Mouse (Mus musculus) heart, postnatal 0 days (tissue): Measurements from ENCODE around the gene Klhl1.

ENCODE experiments used
- CTCF ChIP-seq: IDR thresholded peaks from 2 replicates; pipeline ENCODE4 v1.5.1; 2016; ENCODE audit warnings: antibody characterized with exemption, control low read depth, low read depth
- EP300 ChIP-seq: IDR thresholded peaks from 2 replicates; pipeline ENCODE4 v1.6.1; 2016; ENCODE audit warnings: antibody characterized with exemption, low read depth

GRCm38 (mm10) chr14:96065884-96066283 lies 453.0 kb downstream of the Klhl1 start:
- TF ChIP-seq CTCF (no peak), EP300 (no peak)
